Mouse (Mus musculus) B cell, adult 2 months (primary cell): ENCODE measurements around the gene Irf2.
A peak's percentile ranks its signal among the peaks of the same experiment; 100 is the strongest.

Source experiments
- DNase-seq, 2 experiments: peaks; one replicate each; pipeline ENCODE4 v3.0.0; 2022

Irf2 gene

DNA sequence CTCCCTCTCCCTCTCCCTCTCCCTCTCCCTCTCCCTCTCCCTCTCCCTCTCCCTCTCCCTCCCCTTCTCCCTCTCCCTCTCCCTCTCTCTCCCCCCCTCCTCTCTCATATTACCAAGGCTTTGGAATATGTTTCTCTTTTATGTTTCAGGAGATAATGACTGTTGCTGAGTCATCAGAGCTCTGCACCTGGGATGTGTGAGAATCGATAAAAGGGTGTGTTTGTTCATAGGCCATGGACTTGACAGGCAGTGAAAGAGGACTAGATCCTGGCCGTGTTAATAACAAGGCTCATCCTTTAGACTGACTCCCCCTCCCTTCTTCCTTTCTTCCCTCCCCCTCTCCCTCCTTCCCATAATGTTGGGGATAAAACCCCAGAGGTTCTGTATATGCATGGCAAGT is 19.1 kb downstream of the Irf2 start:
- DNase-seq, result no peak

- no peak for DNase-seq
These were observed 20.0 kb downstream of the Irf2 start for GRCm38 (mm10) chr8:46759562-46759961.

DNA sequence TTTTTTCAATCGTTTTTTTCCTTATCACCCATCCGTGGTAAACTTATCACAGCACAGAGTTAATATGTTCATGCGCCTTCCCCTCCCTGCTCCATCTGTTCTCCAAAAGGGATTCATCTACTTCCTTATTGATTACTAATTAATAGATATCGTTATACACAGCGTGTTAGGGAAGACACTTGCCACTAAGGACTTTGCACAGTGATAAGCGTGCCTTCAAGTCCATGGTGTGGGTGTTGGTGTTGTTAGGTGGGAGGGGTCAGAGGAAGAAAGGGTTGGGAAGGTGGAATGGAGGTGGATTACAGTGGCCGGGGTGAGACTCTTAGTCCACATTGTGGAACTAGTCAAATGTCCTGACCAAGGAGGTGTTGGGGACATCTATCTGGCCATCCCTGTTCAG is 21.2 kb downstream of the Irf2 start:
- no peak for DNase-seq

GRCm38 (mm10) chr8:46761454-46761853 is 21.9 kb downstream of the Irf2 start:
- DNase-seq, result no peak

GRCm38 (mm10) chr8:46769408-46770180 is 30.1 kb downstream of the Irf2 start:
- DNase-seq, result no peak

- no peak for DNase-seq
These were observed 31.5 kb downstream of the Irf2 start for GRCm38 (mm10) chr8:46770905-46771516.

DNA sequence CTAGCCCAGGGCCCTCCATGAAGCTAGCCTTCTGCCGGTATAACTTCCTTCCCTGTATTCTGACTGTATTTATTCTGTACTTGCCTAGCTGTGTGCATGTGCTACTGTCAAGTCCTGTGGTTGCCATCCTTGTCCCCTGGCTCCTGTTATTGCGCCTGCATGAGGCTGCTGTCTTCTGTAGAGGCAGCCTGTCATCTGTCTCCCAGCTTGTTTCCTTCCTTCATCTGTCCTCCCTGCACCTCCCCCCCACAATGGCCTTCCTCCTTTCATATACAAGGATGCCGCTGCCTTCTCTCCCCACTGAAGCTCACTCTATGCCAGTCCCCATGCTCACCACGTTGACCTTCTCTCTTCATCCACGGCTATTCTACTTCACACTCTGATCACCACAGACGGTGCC is 33.3 kb downstream of the Irf2 start:
- no peak for DNase-seq

- peak; percentile 31 to 40 for DNase-seq
These were observed 38.4 kb downstream of the Irf2 start for GRCm38 (mm10) chr8:46777760-46778460.

- DNase-seq, result no peak
These were observed 41.6 kb downstream of the Irf2 start for GRCm38 (mm10) chr8:46781067-46781657.

DNA sequence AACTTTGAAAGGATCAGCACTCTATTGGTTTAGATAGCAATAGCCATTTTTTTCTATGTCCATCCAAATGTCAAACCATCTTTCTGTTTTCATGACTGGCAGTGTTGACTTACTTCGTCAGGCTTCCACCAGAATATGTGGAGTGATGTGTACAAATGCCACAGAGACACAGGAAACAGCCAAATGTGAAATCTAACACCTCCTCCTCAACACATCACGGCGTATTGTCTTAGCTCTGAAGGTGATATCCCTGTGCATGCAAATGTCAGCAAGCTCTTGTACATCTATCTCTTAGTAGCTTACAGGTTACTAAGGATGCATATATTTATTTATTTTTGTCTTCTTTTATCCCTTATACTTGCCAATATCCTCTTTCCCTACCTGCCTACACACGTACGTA is 42.7 kb downstream of the Irf2 start:
- DNase-seq, result no peak

- DNase-seq, result no peak
These were observed 45.5 kb downstream of the Irf2 start for GRCm38 (mm10) chr8:46785070-46785469.

- DNase-seq, result no peak
These were observed 46.4 kb downstream of the Irf2 start for GRCm38 (mm10) chr8:46785926-46786325.

- DNase-seq, result peak; percentile 56
These were observed 49.8 kb downstream of the Irf2 start for GRCm38 (mm10) chr8:46789091-46789881.

DNA sequence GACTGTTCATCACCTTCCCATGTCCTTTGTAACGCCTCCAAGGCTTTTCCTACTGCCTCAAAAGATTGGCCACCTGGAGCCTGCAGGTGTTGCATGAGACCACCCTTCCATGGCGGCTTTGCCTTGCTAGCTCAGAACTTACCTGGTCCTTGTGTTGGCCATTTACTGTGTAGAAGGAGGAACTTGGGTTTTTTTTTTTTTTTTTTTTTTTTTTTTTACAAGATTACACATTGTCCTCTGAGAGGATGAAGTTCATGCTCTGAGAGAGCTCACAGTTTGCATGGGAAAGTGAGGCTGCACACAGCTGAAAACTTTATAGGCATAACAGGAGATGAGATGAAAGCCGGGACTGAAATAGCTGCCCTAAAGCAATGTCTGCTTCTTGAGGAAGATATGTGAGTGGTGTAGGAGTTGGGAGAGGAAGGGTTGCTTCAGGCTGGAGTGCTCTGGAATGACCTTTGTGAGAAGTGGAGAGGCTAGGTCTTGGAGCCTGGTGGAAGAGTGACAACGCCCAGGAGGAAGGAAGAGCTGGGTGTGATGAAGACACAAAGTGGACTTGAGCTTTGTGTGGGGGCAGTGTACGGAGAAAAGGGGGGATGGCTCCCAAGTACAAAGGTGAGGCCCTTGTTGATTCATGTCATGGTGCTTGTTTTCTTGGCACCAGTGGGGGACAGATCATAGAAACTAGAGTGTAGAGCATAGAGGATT is 52.3 kb downstream of the Irf2 start:
- no peak for DNase-seq

DNA sequence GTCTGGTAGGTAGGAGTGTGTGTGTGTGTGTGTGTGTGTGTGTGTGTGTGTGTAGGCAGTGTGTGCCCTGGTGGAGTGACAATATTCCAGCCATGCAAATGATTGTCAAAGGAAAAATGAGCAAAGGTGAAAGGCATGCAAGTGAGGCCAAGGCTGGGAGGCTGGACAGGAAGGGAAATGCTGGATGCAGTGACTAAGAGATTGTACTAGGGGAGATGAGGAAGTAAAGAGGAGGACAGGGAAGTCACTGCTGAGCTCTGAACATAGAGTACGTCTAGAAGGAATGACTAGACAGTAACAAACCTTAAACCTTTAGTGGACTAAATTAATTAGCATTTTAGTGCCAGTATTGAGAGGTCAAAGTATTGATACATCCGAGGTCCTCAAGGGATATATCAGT is 53.1 kb downstream of the Irf2 start:
- DNase-seq, result no peak

DNA sequence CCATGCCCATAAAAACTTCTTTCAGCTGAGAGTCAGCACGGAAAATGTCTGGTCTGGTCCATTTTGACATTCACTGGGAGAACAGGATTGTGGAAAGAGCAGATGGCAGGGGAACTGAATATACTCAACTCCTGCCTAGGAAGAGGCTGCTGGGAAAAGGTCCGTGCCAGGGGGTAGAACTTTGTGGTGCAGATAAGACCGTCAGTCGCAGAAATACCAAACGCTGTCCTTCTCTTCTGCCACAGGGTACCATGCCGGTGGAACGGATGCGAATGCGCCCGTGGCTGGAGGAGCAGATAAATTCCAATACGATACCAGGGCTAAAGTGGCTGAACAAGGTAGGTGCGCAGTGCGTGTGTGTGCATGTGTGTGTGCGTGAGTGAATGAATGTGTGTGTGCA is 53.7 kb downstream of the Irf2 start:
- DNase-seq, result no peak

DNA sequence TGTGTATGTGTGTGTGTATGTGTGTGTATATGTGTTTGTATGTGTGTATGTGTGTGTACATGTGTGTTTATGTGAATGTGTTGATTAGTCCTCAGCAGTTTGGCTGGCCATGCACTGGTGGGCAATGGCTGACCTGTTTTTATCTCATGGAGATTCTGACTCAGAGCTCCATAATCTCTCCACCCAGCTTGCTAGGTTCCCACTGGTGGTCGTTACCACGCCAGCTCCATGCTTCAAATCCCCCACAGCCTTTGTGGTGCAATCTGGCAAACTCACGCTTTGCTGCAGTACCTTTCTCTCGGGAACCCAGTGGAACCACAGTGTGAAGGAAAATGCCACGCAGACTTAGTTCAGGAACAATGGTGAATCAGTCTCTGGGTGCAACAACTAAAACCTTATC is 54.8 kb downstream of the Irf2 start:
- no peak for DNase-seq

- peak; percentile 42 to 44 for DNase-seq
These were observed 59.7 kb downstream of the Irf2 start for GRCm38 (mm10) chr8:46799212-46799611.

GRCm38 (mm10) chr8:46799706-46800105 is 60.2 kb downstream of the Irf2 start:
- DNase-seq, result no peak

- DNase-seq, result no peak
These were observed 61.7 kb downstream of the Irf2 start for GRCm38 (mm10) chr8:46801153-46801684.

GRCm38 (mm10) chr8:46802009-46802408 is 62.5 kb downstream of the Irf2 start:
- DNase-seq, result no peak

DNA sequence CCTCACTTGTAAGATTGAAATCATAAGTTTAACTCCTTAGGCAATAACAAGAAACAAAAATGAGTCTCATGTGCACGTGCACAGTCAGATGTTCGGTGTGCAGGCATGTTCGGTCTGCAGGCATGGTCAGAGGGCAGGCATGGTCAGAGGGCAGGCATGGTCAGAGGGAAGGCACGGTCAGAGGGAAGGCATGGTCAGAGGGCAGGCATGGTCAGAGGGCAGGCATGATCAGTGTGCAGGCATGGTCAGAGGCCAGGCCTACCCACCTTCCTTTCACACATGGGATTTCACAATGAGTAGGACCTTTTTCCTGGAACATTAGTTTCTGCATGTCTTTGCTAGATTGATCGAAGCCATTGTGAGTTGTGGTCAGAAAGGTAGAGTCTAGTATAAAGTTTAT is 65.2 kb downstream of the Irf2 start:
- DNase-seq, result no peak
